Mouse (Mus musculus) thymus, postnatal 0 days (tissue): Measurements from ENCODE around the gene Mfn1. TPM values are rescaled to one million over a fixed set of nuclear protein-coding genes. Genes with fewer than 3 reads are reported as not detected.

Source experiments
- DNase-seq: peaks from one replicate; pipeline ENCODE4 v3.0.0-alpha.2; 2015; ENCODE audit warnings: low spot score
- polyA plus RNA-seq: library from polyadenylated mRNA; unstranded; fragments of >200 nt; fragmentation: Nextera tagmentation; extraction: Ambion mirVana; gene quantifications from 2 replicates; pipeline ENCODE4 v1.2.1, GENCODE M21; 2015

Gene Mfn1
- polyA plus RNA-seq, result 11.6 and 16.8 TPM in 2 replicates

DNA sequence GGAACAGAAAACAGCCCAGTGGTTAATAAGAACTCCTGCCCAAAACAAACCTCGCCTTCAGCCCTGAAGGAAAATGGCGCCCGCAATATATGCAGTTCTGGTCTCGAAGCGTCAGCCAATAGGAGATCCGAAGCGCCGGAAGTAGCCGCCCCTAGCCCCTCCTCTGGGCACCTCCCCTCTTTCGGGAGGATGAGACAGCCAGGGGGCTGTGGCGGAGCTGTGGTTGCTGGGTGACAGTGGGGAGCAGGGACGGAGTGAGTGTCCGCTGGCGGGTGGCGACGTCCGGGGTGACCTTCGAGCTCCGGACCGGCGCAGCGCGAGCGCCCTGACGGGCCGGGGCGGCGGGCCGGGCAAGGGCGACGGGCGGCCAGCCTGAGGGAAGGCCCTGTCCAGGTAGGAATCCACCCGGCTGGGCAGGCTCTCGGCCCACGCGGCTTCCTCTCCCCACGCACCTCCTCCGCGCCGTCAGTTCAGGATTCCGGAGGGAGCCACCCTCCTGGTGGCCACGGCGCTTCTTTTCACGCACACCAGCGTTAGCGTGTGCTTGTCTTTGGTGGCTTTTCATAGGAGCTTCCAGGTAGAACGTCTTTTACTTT is at the start of gene Mfn1:
Gene Mfn1 (plus strand): TSS at position 163 of the 596 bp plus-strand sequence.
- DNase-seq, result peak; percentile 95

DNA sequence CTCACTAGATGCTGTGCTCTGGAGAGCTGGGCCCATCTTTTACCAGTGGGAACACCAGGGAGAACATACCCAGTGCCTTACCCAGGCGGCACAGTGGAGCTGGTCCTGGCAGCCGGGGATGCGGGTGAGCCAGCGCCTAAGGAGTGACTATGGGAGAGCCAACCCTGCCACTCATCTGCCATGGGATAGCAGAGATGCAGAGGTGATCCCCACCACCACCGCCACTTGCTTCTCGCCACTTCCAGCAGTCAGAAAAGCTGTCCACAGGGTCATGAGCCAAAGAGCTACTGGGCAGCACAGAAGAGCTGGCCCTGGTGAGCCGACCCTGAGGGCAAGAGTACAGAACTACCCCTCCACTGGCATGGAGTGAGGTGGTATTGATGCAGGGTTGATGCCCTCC is 49.3 kb upstream of the Mfn1 start:
- DNase-seq, result no peak

DNA sequence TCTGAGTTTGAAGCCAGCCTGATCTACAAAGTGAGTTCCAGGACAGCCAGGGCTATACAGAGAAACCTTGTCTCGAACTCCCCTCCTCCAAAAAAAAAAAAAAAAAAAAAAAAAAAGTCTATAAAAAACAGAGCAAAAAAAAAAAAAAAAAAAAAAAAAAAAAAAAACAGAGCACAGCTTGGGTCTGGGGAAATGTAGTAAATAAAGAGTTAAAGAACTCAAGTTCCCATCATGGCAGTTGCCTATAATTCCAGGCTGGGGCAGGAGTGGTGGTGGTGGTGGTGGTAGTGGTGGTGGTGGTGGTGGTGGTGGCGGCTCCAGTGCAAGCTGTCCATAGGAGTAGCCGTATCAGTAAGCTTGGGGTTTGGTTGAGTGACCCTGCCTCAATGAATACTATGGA is 46.2 kb upstream of the Mfn1 start:
- no peak for DNase-seq

DNA sequence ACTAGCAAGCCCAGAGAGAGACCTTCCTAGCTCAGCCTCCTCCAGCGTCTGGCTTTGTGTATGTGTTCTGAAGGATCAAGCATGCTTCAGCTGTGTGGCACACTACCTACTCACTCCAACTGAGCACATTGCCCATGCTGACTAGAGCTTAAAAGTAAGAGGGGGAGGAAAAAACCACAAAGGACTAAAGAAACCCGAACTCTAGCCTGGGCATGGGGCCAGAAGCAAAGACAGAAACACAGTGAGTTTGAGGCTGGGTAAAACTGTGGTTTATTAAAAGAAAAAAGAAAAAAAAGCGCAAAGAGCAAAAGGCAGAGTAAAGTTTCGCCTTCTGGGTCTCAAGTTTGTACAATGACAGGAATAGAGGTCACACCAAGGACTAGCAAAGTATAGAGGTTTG is 42.7 kb upstream of the Mfn1 start:
- DNase-seq, result no peak

DNA sequence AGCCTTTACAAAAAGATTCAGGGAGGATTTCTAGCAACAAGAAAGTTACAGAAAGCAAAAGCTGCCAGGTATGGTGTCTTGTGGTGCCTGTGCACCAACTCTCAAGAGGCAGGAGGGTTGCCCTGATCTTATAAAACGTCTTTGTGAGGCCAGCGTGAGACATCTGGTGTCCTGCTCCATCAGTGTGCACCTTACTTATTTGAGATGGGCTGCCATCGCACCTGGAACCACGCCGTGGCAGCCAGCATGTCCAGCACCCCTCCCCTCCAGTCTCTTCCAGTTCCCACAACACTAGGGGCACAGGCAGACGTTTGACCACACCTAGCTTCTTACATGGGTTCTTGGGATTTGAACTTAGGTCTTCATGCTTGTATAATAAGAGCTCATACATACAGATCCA is 41.1 kb upstream of the Mfn1 start:
- no peak for DNase-seq

DNA sequence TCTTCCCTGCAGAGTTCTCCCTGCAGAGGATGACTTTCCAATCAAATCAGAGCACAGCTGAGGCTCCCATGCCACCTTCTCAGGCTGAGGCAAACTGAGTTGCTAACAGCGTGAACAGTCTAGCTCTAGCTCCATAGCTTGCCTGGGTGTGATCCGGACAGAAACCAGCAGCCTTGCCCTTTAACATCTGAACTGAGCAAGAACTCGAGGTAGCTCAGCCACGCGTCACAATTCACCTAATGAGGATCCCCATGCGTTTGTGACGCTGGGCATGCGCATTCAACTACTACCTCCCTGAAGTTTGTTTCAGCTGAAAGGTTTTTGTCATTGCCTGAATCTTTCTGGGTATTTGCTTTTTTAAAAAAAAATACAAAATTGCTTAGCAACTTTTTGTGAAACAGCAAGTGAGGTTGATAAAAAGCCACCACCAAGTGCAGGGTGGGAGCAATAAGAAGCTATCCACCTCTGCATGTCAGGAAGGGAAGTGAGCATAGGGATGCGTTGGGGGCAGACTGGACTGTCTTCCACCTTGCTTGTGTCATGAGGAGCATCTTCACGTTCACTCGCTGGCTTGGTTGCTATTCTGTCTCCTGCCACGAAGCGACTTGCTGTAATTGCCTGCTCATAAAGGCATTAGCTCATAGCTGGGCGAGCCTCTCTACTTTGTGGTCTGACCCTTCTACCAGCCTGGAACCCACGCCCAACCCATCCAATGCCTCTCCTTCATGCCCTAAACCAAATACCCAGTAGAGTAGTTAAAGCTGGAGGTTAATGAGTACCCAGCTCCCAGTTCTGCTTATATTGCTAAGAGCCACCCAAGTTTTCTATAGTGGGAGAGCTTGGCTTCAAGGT is 39.0 kb upstream of the Mfn1 start:
- no peak for DNase-seq

DNA sequence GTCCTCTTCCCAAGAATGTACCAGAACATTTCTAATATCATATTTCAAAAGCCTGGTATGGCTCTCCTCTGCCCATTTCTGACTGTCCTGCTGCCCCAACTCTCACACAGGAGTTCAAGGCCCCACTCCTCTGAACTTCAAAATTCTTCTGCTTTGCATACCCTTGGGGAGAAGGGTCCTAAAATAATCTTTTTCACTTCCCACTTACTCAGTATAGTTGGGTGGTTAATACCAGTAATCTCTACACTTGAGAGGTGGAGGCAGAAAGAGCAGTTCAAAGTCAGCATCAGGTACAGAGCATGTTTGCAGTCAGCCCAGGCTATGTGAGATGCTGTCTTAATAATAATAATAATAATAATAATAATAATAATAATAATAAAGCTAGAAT is 38.3 kb upstream of the Mfn1 start:
- no peak for DNase-seq

DNA sequence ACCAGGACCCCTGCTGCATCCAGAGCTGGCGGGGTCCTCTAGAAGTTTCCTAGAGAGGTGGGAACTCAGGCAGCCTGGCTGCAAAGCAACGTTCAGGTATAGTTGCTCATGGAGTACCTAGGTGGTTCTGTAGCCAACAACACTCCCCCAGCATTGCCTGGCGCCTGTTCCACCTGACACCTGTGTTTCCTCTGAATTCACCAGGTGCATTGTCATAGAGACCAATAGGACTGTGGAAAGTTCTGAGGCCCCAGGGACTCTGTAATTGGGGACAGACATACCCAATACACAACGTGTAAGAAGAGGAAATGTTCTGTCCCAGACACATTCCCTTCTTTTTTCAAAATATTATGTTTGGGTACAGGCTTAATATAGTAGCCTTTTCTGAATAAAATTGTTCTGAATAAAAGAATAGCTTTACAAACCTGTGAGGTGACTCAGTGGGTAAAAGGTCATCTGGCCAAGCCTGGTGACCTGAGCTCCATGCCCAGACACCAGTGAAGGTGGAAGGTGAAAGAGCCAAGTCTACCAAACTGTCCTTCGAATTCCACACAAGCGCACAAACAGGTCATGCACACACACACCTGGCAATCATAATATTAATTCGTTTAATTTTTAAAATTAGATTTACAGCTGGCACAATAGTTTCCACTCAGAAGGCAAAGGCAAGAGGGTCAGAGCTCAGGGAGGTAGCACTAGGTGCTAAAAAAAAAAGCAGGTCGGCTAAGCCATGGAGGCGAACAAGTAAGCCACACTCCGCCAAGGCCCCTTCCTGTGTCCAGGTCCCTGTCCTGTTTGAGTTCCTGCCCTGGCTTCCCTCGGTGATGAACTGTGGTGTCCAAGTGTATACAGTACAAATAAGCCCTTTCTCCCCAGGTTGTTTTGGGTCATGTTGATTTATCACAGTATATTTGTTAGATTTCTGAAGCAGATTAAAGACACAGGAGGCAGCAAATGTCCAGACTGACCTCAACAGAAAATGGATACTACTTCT is 36.9 kb upstream of the Mfn1 start, which contains the start of gene Kcnmb3:
Gene Kcnmb3 (minus strand): TSS at position 135 of the 994 bp plus-strand sequence.
- DNase-seq, result no peak

DNA sequence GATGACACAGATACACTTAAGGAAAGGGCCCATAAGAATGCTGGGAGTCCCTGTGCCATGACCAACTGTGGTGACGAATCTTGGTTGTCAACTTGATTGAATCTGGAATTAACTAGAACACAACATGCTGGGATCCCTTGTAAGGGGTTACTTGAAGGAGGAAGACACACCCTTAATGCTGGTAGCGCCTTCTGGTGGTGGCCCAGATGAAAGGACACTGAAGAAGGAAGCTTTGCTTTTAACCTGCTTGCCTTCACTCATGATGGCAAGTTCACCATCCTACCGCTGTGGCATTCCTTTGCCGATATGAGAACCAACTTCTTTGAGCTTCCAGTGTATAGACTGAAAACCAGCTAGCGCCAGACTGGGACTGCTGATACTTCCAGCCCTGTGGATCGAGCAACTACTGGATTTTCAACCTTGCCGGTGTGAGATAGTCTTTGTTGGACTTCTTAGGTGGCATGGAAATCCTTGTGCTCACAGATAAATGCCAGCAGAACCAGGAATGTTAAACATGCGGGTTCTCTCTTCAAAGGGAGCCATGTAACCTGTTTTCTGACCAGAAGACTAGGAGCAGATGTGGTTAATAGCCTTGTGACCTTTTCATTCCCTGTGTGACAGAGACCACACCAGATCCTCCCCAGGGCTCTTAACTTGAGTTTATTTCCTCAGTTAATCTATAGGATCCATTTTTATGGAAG is 34.7 kb upstream of the Mfn1 start:
- no peak for DNase-seq

DNA sequence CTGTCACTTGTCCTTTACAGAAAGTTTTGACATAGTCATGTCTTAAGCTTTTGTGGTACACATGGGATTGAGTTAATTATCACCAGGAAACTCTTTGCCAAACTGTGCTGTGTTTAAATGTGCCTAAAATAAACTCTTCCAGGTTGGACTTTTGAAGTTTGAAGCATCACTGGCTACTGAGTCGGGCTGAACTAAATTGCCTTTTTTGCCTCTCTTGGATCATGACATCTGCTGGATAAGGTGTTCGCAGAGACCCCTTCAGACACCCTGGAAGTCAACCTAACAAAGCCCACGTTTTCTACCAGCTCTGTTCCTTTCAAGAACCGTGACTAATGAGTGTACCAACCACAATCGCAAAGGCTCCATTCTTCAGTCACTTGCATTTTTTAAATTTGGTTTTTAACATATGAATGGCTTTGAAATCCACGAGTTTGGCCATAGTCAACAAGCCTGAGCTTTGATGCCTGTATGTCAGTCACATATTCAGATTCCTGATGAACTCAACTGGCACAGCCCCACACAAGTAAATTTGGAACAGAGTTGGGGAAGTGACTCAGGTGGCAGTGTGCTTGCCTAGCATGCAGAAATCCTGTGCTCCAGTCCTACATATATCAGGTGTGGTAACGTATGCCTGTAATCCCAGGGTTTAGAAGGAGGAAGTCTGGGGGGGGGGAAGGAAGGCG is 34.0 kb upstream of the Mfn1 start:
- no peak for DNase-seq

DNA sequence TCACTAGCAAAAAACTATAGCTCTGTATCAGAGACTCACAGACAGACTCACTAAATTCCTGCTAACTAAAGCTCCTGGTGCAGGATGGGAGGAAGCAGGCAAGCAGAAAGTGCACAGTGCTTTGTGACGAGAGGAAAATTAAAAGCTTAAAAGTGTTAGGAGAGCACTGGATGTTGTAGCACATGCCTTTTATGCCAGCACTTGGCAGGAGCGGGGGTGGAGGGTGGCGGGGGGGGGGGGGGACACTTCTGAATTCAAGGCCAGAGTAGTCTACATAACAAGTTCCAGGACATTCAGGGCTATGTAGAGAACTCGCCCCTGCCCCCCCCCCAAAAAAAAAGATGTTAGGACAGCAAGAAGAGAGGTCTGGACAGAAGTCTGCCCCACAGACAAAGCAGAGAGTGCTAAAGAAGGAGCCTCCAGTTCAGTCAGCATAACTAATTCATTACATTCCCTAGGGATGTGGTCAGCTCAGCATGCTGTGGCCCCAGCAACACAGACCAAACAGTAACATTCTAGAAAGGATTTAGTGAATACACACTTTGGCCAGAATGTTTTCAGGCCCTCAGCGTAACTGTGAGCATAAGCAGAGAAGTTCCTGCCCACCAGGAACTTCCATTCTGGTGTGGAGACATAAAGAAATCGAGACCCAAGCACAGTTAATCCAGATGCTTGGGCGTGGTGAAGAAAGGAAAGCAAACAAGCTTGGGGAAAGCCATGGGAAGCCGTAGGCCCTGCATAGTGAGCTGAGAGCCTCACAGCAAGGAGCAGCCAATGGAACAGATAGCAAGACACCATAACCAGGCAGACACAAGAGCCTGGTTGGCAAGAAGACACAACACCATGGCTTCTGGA is 33.2 kb upstream of the Mfn1 start:
- DNase-seq, result no peak

DNA sequence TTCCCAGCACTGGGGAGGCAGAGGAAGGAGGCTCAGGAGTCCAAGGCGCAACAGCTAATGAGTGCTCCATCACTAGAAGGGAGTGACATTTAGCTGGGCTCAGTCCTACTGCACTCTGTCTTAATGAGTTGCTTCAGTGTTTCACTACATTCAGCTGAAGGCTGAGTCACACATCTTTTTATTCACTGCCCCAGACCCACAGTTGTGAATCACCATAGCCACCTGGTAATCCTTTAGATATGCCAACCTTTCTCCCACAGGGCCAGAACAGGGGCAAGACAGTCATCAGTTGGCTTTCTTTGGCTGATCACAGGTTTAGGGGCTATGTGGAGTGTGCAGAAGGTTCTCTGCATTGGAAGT is 32.6 kb upstream of the Mfn1 start:
- DNase-seq, result no peak

DNA sequence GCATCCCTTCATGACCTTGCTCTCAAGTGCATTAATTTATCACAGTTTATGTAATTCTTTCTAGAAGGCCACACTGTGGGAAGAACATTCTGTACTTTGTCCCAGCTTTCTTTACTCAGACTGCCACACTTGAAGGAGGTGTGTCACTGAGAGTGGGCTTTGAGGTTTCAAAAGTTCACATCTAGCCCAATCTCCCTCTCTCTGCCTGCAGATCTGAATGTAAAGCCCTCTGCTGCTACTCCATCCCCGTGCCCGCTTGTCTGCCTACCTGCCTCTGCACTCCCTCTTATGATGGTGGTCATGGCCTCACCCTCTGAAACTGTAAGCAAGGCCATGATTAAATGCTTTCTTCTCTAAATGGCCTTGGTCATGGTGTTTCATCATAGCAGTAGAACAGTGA is 28.9 kb upstream of the Mfn1 start:
- DNase-seq, result no peak

DNA sequence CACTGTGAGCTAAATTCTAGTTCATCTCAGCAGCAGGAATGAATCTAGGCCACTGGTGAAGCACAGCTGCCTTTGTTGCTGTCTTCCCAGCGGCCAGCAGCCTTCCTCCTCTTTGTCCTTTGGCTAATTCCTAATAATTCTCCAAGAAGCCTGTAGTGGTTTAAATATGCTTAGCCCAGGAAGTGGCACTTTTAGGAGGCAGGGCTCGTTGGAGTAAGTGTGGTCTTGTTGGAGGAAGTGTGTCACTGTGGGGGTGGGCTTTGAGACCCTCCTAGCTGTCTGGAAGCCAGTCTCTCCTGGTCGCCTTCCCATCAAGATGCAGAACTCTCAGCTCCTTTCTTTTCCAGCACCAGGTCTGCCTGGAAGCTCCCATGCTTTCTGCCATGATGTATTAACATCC is 23.4 kb upstream of the Mfn1 start:
- DNase-seq, result no peak

DNA sequence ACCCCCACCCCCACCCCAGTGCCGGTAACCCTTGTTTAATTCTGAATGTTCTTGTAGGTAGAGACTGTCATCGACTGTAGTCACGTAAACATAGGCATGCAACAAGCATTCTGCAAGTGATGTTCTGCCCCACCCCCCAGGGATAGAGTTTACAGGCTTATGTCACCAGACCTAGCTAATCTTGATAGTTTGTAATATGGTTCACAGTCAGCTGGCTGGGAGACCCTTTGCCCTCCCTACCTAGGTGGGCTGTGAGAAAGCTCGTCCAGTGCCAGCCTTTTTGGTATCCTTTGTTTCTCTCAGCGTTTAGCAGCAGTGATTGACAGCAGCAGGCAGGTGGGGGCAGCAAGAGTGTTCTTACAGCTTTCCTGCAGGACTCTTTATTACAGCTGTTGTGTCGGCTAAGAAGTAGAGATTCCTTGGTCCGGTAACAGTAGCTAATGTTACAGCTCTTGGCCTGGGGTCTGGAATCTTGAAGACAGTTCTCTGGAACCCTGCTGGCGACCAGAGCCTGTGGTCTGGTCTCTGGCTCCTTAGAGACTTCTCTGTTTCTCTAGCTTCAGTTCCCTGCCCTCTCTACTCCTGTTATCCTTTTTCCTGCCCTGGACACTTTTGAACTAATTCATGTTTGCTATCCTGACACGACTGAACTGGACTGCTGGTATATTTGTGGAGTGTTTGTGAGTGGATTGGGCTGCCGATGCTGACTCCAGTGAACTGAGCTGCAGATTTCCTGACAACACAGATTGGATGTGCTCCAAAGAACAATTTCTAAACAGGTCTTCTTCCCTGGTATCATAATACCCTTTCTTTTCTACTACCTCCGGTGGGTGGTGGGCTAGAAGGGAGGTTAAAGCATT is 22.7 kb upstream of the Mfn1 start:
- DNase-seq, result no peak

DNA sequence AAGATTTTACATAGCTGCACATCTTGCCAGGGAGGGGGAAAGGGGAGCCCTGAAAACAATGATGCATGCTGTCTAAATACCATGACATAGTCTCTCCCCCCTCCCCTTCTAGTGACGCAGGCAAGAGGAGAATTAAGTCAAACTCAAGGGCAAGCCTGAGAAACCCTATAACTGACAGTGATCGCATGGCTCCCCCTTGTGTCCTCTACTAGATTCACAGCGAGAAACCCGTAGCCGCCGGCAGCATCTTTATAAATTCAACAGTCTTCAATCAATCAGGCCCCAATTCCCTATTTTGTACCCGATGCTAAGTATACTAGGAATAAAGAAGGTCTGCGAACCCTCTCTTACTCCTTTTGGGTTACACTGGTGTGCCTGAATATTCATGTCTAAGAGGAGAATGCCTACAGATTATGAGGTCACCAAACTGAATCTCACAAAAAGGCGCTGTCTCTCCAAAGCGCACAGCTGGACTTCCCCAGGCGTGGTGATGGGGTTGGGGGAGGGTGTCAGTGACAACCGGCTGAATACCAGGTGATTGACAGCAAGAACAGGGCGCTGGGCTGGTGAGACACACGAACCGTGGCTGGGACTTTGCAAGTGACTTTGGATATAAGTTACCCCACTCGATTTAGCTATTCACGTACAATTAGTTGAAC is 20.5 kb upstream of the Mfn1 start:
- DNase-seq, result peak; percentile 81

DNA sequence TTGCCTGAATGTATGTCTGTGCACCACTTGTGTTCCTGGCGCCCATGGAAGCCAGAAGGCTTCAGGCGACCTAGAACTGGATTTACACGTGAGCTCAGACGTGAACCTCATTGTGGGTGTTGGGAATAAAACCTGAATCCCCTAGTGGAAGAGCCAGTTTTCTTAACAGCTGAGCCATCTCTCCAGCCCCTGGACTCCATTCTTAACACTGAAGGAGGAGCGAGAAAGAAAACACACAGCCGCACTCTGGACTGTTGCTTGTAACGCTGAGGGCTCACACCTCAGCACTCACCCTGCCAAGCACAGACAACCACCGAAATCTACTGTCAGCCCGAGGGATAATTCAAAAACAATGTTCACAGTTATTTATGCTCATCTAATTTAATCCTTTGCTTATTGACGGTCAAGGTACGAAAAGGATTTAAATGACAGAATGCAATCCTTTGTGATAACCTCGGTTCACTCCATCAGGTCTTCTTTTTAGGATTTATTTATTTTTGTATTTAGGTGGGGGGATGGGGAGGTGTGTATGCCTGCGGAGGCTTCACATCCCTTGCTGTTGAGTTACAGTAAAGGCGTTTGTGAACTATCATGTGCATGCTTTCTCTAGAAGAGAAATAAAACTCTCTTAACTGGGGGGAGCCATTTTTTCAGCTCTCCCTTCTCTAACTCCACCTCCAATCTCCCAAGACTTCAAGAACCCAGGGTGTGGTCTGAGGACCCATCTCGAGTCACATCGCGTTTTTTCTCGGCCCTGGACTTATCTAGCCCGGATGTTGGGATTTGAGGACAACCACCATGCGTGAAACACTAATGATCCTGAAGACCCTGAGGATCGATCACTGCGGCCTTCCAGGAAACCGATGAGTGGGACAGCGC is 19.5 kb upstream of the Mfn1 start, which contains the start of gene Zfp639:
Gene Zfp639 (plus strand): TSS at position 764 of the 879 bp plus-strand sequence.
- DNase-seq, result peak; percentile 19
